Mouse (Mus musculus): Measurements from ENCODE around the gene Sycn.

Gene Sycn

GRCm38 (mm10) chr7:28558486-28558885 is 17.8 kb downstream of the Sycn start:
- peak; percentile 85 for DNase-seq (ENCODE audit: low read depth)

GRCm38 (mm10) chr7:28560856-28561255 is 20.2 kb downstream of the Sycn start:
- DNase-seq (ENCODE audit: low read depth): no peak

- no peak for DNase-seq (ENCODE audit: low read depth)
These were observed 21.3 kb downstream of the Sycn start for GRCm38 (mm10) chr7:28561967-28562366.

DNA sequence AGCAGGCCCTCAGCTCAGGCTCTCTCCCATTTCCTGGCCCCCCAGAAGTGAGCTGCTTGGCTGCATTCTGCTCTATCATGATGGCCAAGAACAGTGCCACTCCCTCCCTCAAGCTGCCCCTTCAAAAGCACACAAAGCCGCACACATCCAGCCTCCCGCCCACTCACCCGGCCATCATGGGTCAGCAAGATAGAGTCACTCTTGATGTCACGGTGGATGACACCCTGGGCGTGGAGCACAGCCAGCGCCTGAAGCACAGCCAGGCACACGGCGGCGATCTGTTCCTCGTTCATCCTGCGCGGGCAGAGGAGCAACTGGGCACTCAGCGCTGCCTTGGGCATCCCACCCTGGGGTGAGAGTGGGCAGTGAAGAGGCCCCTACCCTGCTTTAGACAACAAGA is 21.7 kb downstream of the Sycn start:
- DNase-seq (ENCODE audit: low read depth): no peak

DNA sequence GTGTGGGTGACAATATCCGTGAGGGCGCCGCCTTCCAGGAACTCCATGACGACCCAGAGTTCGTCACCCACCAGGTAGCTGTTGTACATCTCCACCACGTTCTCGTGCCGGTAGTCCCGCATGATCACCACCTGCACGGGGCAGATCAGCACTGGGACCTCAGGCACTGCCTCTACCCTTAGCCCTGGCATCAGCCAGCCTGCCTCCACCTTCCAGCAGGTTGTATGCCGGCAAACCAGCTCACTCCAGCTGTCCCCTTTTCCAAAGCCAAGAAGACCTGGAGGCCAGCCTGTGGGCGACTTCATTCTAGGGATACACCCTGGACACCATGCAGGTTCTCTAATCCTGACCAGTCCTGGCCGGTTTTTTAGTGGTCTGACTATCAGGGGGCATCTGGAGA is 22.3 kb downstream of the Sycn start:
- no peak for DNase-seq (ENCODE audit: low read depth)

DNA sequence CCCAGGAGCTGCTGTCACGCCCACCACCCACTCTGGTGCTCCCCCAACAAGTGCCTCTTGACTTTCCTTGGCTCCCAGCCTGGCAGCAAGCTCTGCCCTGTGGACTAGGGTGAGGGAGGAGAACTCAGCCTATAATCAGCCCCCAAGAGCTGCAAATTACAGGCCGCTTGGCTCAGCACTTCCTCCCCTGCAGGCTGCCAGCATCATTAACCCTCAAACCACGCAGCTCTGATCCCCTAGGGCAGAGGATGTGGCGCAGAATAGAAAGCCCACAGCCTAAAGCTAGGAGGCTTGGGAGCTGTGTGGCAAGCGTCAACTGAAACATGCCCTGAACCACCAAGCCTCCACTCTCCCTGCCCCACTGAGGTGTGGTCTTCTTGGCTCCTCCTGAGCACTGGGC is 24.7 kb downstream of the Sycn start:
- DNase-seq (ENCODE audit: low read depth): no peak

- no peak for DNase-seq (ENCODE audit: low read depth)
These were observed 26.9 kb downstream of the Sycn start for GRCm38 (mm10) chr7:28567539-28567938.

DNA sequence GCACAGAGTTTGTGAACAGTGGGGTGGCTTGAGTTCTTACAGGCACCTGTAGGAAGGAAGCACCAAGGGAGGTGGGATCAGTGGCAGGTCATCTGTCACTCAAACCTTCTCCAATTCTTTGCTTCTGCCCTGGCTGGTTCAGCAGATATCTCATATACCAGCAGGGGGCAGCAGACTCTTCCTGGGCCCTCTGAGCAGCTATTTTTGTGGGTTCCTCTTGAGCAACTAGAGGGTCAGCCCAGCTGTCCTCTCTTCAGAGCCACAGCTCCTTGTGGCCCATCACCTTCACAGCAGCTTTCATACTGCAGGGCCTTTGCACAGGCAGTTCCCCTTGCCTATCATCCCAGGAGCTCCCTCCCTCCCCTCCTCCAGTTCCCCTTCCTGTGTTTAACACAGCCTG is 27.6 kb downstream of the Sycn start:
- peak; percentile 85 for DNase-seq (ENCODE audit: low read depth)

DNA sequence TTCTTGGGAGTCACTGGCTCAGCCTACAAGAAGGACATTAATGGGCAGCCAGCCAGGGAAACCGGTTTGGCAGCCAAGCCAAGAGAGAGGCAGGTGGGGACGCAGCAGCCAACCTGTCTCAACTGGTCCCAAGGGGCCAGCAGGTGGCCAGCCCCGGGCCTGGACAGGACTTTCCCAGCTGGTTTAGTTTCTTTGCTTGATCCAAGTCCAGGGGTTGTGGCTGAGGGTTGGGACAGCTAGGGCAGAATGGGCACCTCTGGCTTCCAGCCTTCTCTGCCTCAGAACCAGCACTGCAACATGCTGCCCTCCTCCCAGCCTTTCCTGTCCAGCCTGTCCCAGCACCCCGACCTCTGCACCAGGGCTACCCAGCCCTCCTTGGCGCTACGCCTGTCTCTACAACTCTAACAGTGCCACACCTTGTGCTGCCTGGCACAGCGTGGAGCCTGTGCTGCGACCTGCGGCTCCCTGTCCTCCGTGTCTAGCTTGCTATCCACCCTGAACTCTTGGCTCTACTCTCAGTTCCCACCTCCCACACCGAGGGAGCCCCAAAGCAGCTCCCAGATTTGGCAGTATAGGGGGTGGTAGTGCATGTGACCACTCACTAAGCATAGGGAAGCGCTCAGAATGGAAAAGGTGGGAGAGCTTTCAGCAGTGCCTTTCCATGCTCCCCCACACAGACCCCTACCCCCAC is 29.8 kb downstream of the Sycn start:
- peak; percentile 14 for DNase-seq (ENCODE audit: low read depth)

DNA sequence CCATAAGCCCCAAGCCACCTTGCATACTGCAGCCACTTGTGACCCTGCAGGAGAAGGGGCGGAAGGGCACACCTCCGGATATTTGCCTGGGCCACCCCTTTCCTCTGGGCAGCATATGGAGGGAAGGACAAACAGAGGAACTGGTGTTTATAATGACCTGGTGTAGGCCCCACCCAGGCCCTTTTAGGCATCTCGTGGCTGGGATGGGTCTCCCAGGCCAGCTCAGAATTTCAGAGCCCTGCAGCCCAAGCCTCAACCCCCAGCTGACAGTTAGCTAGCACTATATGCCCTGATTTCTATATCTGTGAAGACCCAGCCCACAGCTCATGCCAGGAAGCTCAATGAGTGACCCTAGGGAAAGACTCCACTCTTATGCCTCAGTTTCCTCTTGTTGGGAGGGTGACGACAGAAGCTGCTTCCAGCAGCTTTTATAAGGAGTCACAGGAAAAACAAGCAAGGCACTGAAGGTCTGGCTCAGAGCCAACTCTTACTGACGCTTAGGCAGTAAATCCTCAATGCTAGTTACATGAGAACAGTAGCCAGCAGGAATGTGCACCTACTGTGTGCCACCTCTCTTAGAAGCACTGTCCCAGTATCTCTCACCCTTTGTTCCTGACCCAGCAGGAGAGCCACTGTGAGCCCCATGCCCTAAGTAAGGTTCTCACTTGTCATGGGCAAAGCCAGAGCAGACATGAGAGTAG is 30.4 kb downstream of the Sycn start:
- DNase-seq (ENCODE audit: low read depth): peak; percentile 38

GRCm38 (mm10) chr7:28572689-28573088 is 32.0 kb downstream of the Sycn start:
- DNase-seq (ENCODE audit: low read depth): no peak

- no peak for DNase-seq (ENCODE audit: low read depth)
These were observed 32.6 kb downstream of the Sycn start for GRCm38 (mm10) chr7:28573236-28573635.

DNA sequence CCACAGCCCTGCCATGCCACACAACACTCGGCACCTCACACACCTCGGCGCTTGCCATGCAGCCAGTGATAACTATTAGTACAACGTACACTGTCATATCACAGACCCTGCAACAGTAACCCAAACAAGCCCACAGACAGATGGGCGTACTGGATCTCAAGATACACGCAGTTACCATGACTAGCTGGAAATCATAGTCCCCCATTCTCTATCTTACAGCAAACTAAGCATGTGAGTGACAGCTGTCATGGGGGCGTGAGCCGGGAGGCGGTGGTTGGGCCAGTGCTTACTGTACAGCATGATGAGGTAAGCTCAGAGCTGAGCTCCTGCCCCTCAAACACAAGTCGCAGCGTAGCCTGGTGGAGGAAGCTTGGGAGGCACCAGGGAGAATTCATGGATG is 34.9 kb downstream of the Sycn start:
- no peak for DNase-seq (ENCODE audit: low read depth)

DNA sequence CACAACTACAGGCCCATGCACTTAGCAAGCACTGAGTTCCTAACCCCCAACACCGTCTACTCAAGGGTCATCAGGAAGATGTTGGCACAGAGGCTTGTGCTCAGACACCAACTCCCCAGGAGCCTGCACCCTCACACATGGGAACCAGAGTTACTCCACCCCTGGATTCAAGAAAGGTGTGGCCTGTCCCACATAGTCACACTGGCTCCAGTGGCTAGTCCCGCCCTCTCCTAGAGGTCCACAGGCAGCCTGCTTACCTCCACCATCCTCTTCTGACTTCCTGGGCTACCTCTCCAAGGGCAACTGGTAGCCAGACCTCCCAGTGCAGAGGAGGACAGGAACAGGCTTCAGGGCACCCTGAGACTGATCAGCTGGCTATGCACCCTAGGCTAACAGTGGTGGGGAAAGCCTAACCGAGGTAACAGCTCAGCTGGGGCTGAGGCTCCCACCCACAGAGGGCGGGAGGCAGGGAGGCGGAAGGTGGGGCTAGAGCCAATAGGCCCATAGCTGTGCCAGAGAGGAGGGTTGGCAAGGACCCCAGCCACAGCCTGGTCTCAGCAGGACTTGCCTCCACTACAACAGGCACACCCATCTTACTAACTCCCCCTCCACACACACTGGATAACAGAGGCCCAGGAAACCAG is 35.7 kb downstream of the Sycn start:
- peak; percentile 90 for DNase-seq (ENCODE audit: low read depth)

- DNase-seq (ENCODE audit: low read depth): peak; percentile 50
These were observed 37.3 kb downstream of the Sycn start for GRCm38 (mm10) chr7:28577826-28578542.

DNA sequence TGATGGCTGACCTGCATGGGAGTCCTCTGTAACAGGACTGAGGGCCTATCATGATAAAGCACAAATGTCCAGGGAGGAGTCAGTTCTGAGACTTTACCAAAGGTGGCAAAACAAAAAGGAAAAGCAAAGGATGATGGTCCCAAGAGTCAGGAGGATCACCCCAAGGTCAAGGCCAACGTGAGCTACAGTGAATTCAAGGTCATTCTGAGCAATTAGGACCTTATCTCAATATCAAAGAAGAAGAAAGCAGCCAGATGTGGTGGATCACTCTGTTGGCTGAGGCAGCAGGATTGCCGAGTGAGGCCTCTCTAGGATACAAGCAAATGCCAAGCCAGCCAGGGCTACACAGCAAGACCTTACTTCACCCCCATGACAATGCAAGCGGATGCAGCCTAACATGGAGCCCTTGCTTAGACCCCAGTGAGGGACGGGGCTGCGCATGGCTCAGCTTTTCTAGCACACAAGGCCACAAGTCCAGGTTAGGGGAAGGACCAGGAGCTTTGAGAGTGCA is 37.9 kb downstream of the Sycn start:
- DNase-seq (ENCODE audit: low read depth): no peak

DNA sequence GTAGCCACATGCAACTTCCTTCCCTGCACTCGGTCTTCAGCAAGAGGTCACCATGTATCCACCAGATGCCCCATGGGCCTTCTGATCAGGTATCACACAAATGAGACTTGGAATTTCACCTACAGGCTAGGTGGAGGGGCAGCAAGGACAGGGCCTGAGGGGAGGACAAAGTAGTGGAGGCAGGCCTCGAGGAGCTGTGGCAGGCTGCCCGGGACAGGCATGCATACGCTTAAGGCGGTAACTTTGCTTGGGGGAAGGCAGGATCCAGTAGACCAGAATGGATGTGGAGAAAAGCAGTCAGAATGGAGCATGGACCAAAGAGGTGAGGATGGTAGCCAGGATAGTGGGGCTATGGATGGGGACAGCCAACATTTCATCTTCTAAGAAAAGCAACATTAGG is 39.1 kb downstream of the Sycn start:
- no peak for DNase-seq (ENCODE audit: low read depth)

DNA sequence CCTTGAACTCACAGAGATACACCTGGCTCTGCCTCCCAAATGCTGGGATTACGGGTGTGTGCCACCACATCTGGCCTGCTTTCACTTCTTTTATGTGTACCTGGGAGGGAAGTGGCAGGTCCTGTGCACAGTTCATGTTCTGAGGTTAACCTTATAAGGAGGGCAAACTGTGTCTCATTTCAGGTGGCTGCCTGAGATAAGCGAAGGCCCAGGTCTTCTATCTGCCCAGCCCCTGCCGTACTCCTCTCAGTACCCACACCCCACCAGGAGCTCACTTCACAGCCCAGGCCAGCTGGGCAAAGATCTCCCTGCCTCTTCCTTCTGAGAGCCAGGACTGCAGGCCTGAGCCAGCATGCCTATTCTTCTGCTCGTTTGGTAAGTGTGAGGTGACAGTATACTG is 41.0 kb downstream of the Sycn start:
- DNase-seq (ENCODE audit: low read depth): no peak

GRCm38 (mm10) chr7:28582841-28583240 is 42.2 kb downstream of the Sycn start:
- DNase-seq (ENCODE audit: low read depth): no peak

DNA sequence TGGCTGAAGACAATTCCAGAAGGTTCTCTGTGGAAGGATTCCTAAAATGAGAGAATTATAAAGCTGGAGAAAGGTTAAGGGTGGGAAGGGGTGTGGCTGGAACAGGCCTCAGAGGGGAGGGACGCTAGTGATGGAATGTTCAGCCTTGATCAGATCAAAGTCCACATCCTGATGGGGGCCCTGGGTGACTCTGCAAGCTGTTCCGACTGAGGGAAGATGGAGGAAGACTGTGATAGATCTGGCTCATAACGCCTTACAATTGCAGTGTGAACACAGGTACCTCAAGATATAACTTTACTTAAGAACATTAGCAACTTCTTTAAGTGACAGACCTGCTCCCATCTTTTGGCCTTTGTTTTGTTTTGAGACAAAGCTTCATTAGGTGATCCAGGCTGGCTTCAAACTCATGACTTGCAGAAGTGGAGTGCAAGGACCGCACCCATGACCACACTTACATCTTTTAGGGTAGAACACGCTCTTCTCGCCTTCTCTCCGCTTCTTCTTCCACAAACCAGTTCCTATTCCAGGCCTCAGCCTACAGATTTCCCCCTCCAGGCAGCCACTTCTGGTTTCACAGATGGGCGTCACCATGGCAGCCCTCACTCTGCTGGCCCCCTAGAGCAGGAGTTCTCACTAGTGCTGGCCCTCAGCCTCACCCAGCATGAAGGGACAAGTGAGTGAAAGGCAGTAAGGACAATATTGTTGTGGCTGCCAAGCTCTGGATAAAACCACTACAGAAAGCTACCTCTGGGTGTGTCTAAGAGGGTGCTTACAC is 43.1 kb downstream of the Sycn start:
- no peak for DNase-seq (ENCODE audit: low read depth)

GRCm38 (mm10) chr7:28584468-28584867 is 43.8 kb downstream of the Sycn start:
- no peak for DNase-seq (ENCODE audit: low read depth)

DNA sequence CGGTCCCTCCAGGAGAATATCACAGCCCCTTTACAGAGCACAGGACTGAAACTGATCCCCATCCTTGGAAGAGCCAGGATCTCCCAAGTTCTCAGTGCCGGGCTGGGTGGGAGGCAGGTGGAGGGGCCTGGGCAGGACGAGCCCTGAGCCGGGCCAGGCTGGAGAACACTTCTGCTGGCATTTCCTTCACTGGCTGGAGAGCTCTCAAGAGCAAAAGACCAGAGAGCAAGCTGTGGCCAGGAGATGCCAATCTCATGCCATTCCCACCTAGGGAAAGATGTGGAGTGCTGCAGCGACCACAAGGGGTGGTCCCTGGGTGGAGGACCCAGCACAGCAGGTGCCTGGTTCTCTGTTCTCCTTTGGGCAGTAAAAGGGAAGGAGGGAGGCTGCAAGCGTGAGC is 44.3 kb downstream of the Sycn start:
- no peak for DNase-seq (ENCODE audit: low read depth)

Data from NIH3T3 (cell line).